Mouse (Mus musculus): ENCODE results near the gene Npepps. TPM values are rescaled to one million over a fixed set of nuclear protein-coding genes. Genes with fewer than 3 reads are reported as not detected.
"Not testable (repeated sequence)": the region's sequence is repeated elsewhere in the genome, so short reads cannot be mapped to it uniquely, and the experiment has no call there.

Npepps gene
- total RNA-seq, 2 experiments from 2014 or later: 150 to 154 TPM

DNA sequence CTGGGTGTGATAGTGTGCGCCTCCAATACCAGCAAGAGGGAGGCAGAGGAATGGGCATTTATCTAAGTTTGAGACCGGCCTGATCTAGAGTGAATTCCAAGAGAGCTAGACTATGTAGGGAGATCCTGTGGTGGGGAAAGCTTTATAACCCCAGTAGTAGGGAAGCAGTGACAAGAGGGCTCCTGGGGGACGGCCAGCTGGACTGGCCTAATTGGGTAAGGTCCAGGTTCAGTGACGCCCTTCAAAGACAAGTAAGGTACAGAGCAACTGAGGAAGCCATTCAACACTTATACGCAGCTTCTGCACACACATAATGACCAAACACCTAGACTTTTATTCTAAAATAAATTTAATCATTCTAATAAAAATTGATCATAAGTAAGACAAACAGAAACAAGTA, 48.0 kb downstream of the Npepps start:
- DNase-seq: no peak

DNA sequence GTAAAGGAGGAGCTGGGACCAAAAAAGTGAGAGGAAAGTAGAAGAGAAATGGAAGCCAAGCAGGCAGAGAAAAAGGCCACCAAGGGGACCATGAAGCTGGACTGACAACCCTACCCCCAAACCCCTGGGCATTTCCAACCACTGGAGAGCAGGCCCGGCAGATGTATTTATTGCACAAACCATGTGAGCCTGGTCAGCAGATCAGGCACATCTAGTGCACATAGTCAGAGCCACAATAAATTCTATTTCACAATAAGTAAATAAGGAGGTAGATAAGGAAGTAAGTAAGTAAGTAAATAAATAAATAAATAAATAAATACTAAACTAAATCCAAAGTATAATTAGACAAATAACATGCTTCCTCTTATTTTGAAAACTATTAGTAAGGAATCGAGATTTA, 51.0 kb downstream of the Npepps start:
- no peak for DNase-seq

DNA sequence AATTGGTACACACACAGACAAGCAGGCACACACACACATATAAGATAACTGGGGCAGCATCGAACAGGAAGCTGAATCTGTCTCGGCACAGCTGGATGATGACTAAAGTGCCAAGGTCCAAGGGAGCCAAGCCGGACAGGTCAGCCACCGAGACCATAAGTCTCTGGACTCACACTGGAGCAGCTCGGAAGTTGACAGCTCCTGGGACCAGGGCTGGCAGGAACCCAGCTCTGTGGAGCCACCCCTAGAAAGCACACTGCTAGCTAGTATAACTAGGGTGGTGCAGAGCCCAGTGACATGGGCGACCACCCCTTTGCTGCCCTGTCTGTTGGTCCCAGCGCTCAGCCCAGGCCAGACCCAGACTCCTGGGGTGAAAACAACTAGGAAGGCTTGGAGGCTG, 51.5 kb downstream of the Npepps start:
- no peak for DNase-seq

DNA sequence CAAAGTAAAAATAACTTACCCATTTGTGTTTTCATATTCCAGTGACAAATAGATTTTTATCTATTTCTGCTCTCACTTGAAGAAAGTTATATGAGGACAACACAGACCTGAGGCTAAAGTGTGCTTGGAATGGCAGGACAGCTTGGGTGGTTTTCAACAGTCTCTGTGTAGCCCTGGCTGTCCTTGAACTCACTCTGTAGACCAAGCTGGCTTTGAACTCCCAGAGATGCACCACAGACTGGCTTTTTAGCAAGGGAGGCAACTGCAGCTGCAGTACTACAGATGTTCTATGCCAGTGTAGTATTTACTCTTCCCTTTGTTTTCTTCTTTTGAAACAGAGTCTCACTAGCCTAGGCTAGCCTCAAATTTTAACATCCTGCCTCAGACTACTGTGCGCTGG, 54.3 kb downstream of the Npepps start:
- DNase-seq: no peak

DNA sequence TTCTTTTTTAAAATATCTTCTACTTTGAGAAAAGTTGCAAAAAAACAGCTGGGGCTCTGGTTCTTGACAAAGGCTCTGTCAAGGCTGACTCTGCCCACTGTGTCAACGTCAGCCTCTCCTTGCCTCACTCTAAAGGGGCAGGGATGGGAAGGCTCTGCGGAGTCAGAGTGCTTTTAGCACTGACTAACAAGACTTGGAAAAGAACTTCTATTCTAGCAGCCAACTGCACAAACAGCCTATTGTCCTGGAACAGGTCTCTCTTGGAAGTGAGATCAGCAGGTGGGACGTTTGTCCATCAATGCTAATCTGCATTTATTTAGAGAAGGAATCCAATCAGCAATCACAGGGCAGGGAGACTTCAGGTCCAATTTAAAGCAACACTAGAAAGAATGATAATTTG, 57.0 kb downstream of the Npepps start:
- no peak for DNase-seq

DNA sequence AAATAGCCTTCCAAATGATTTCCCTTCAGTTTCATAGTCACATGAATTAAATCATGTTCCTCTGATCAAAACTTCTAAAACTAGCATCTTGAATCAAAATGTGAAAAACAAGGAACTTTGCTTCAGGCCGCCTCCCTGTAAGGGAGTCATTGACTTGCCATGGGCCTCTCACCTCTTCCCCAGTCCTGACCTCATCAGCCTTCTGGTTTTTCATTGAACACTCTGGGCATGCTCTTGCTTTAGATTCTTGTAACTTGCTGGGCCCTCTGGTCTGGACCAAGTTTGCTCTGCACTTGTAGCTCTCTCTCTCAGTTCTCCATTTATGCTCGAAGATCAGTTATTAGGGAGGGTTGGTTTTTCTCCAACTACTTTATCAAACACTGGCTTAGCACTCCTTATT, 58.8 kb downstream of the Npepps start:
- DNase-seq: no peak

DNA sequence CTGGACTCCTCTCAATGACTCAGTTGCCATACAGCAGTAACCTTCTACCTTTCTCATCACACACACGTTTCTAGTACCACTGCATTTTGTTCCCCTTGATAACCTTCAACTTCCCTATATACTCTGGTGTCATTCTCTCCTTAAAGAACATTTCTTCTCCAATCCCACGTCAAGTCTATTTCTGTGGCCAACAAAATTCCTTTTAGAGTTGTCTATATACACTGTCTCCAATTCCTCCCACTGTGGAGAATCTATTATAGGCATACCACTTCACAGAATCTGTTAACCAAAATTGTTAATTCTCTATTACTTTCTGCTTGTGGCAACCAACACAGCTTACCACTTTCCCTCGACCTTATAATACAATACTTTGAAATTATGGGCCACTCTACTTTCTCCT, 60.2 kb downstream of the Npepps start:
- no peak for DNase-seq

DNA sequence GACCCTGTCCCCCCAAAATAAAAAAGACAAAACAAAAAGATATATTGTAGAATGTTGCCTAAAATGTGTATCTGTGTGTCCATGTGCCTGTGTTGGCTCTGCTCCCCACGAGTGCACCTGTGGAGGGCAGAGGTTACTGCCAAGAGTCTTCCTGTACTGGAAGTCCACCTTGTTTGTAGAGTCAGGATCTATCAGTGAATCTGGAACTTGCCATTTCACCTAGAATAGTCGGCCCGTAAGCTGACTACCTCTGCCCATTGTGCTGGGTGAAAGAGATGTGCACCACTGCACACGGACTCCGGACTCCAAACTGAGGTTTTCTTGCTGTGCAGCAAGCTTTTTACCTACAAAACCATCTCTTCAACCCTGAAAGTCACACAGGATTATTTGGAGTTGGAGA, 66.0 kb downstream of the Npepps start:
- no peak for DNase-seq

DNA sequence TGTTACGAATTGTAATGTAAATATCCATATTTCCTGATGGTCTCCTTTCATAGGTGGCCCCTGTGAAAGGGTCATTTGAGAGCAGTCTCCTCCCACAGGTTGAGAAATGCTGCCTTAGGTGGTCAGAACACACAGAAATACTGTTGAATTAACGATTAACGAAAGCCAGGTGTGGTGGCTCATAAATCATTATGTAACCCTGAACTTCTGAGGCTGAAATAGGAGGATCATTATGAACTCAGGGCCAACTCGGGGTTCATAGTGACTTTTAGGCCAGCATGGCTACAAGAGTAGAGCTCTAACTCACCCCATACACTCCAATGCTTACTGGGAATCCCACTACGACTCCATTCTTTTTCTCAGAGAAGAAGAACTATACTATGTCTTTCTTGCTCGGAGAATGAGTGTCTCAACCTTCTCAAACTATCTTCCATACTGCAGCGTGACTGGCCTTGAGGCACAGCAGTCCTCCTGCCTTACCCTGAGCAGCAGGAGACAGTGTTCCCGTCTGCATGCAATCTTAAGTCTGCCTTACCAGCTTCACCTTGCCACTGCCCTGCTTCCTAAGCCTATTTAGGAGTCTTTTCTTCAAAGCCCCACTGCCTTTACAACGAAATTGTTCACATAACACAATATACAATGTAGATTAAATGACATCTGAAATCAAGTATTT, 69.6 kb downstream of the Npepps start:
- DNase-seq: no peak

DNA sequence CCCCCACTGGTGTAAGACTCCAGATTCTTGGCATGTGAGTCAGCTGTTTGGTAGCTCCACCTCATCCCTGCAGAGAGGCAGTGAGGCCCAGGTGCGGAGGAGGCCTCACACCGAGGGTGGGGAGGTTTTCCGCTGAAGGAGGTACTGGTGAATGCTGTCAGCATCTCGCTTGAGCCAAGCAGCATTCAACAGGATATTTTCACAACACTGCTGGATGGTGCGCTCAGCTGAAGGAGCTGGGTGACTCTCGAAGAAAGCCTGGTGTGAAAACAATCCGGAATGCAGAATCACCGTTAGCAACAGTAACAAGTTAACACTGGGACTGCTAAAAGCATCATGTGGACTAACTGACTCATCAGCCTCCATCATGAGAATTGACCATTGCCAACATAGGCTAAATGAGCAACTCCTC, 73.4 kb downstream of the Npepps start:
- DNase-seq: peak; percentile 7 to 10

DNA sequence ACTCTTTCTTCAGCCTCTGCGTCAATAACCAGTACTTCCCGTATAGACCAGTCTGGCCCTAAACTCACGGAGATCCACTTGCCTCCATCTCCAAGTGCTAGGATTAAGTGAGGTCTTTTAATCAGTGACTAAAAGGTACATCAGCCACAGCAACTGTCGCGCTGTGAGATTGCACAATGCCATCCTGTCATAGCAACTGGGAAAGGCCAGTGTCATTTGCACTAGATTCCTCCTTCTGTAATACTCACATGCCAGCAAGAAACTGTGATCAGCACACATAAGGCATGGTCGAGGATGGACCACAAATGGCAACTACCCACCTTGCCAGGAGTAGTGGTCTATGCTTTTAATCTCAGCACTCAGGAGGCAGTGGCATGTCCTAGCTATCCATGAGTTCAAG, 80.9 kb downstream of the Npepps start:
- no peak for DNase-seq

DNA sequence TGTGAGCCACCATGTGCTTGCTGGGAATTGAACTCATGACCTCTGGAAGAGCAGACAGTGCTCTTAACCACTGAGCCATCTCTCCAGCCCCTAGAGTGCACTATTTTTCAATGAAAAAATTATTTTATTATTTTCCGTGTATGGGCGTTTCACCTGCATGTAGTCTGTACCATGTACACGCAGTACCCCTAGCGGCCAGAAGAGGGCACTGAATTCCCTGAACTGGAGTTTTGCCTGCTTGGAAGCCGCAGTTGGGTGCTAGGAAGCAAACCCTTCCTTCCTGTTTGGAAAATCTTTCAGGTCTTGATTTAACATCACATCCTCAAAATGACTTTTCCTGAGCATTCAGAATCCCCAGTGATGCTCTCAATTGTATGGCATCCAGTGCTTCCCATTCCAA, 81.8 kb downstream of the Npepps start:
- DNase-seq: no peak

DNA sequence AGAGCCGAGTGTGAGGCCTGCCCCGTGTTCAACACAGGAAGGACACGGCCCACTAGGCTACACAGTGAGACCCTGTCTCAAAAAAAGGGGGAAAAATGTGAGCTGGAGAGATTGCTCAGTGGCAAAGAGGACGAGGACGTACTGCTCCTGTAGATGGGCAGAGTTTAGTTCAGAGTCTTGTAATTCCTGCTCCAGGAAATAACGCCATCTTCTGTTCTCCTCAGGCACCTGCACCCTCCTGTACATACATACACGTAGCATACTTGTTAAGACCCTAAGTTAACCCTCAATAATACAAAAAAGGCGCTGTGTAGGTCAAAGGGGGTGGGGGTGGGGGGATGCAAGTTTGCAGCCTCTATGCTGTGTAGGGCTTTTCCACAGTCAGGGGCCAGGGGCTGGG, 83.4 kb downstream of the Npepps start:
- DNase-seq: no peak

DNA sequence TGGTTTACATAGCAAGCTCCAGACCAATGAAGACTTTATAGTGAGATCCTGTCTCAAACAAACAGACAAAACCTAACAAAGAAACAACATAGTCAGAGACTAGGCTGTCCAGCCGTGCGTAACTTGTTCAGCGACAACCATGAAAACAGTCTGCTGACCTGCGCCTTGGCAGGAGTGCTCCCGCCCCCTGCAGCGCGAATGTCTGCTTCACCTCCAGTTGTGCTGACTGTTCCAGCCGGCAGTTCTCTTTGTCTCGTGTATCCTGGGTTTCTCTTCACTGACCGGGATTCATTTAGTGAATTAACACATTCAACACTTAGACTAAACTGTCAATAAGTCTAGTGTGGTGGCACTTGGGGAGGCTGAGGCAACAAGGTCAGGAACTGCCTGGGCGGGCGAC, 83.9 kb downstream of the Npepps start:
- DNase-seq: no peak

DNA sequence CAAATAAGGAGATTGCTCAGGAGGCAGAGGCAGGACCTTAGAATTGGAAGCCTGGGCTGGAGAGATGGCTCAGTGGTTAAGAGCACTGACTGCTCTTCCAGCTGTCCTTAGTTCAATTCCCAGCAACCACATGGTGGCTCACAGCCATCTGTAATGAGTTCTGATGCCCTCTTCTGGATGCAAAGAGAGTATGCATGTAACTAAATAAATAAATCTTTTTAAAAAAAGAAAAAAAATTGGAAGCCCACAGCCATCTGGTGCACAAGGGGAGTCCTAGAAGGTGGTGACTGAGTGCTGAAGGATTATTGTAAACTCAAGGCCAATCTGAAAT, 87.9 kb downstream of the Npepps start:
- no peak for DNase-seq

DNA sequence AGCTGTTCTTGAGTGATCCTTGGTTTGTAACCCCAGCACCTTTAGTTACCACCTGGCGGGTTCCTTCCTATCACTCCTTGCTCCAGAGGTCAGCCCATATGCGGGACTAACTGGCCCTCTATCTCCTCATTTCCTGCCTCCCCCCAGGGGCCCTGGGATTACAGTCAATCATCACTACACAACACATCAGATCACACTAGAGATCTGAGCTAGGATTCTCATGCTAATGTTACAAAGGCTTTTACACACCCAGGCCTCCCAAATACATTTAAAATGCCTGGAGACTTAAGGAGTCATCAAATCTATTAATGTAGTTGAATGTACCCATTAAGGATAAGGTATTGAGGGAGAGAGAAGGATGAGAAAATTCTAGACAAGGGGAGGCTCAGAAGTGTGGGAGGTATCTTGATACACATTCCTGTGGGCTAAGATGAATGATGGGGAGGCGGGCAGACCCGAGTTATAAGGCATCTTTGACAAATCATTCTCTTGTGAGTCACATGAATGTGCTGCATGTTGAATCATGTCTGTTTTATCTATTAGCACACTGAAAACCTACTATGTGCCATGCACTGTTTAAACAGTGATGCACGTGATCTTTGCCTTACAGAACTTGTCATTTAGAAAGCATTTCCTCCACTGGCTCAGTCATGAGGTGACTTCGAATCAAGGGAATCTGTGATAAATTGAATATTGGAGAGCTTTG, 88.4 kb downstream of the Npepps start:
- DNase-seq: no peak

DNA sequence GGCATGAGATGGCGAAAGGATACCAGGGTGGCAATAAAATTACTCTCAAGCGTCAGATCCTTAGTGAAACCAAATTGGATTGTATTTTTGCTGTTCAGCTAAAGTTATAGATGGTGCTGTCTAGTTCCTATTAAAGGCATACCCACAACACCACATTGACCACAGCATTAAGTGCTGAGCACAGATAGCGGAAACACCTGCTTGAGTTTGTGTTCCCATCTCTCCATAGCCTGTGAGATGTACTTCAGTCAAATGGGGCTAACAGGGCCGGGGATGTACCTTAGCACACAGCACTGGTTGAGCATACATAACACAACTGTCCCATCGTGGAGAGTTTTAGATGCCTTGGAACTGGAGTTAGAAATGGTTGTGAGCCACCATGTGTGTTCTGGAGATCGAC, 89.4 kb downstream of the Npepps start:
- no peak for DNase-seq

DNA sequence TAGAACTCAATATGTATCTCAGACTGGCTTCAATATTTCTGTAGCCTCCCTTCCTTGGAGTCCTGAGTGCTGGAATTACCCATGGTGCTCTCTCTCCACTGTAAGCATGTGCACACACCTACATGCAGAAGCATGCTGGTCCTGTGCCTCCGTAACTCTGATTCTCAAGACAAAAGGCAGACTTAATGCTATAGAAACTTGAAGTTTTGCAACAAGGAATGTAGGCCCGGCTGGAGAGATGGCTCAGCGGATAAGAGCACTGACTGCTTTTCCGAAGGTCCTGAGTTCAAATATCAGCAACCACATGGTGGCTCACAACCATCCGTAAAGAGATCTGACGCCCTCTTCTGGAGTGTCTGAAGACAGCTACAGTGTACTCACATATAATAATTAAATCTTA, 90.8 kb downstream of the Npepps start:
- not testable (repeated sequence) for DNase-seq

DNA sequence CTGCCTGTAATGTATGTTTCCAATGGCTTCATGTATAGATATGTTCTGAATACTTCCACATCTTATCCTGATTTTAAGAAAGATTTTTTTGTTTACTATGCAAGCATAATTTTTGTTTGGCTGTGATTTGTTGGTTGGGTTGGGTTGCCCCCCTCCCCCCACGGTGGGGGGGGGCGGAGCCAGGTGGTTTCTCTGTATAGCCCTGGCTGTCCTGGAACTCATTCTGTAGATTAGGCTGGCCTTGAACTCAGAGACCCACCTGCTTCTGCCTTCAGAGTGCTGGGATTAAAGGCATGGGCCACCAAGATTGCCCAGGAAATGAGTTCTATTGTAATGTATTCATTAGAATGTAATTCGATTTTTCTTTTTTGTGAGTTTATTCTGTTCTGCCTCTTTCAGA, 91.2 kb downstream of the Npepps start:
- DNase-seq: no peak

DNA sequence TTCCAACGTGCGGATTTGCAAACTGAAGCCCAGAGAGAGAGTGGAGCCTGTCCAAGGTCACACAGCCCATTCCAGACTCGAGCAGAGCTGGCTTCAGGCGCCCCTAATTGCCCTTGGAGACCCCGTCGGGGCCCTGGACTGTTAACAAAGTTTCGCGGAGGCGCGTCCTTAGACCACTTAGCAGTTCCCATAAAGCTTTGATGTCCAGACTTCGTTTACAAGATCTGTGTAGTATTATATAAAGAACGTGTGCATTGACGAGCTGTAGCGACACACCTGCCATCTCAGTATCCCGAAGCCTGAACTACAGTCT, 91.8 kb downstream of the Npepps start:
- no peak for DNase-seq

DNA sequence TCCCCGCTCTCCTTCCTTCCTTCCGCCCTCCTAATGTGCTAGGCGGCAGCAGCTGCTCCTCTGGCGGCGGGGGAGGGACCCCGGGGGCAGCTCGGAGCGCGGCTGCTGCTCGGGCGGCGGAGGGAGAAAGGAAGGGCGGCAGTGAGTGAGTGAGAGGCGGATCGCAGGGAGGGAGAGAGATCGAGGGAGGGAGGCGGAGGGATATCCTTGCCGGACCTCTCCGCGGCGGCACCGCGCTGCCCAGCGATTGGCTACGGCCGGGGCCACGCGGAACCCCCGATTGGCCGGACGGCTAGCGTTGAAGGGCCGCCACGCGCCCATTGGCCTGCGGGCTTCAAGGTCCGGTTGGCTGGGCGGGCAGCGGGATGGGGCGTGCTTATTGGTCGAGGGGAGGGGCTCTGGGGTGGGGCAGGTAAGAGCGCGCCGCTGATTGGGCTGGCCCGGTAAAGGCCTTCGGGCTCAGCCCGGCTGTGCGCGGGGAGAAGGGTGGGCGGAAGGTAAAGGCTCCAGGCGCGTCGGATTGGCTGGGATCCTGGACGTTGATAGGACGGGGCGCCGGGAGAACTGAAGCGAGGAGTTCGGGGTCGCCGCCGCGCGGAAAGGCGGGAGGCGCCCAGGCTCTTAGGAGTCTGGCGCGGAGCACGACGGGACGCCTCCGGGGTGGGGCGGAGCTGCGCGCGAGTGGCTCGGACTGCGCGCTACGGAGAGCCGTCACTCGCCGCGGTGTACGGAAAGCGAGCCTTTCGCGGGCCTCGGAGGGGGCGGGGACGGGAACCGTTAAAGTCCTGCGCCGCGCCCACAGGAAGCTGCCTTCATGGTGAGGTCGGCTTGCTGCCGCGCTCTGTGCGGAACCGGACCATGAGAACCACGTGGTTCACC, 92.4 kb downstream of the Npepps start, which contains the start of gene Kpnb1:
Gene Kpnb1 (minus strand): TSS at position 118 of the 879 bp plus-strand sequence.
- peak; percentile 99 for DNase-seq

DNA sequence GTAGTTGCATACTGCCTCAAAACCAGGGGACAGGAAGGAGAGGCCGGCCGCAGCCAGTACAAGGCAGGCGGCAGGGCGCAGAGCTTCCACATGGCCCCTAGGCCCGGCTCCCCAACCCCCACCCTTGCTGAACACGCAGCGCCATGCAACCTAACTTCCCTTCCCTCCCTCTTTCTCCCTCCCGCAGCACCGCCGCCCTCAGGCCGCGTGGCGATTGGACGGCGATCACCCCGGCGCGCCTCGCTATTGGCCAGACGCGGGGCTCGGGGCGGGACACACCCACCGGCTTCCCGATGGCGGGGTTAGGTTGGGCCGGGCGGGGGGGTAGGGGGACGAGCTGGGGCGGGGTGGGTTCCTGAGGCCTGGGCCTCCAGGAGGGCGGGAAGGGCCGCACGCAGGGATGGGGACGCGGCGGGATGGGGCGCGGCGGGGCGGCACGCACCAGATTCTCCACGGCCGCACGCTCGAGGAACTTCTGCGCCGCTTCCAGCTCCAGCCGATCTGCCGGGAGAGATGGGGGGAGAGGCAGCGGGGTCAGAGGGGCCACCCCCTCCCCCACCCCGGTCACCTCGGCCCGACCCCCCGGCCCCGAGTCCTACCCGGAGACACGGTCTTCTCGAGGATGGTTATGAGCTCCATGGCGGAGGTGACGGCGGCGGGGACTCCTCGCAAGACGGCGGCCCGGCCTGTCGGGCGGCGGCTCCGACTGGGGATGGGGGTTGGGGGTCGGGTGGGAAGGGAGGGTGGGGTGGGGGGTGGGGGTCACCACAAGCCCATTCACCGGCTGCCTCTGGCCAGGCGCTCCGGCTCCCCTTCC, 93.3 kb downstream of the Npepps start:
- peak; percentile 97 for DNase-seq

Data from layer of hippocampus, postnatal 36 days (tissue).